Mouse (Mus musculus) lung, embryonic 15.5 days (tissue): ENCODE measurements around the gene Cnr1. TPM values are rescaled to one million over a fixed set of nuclear protein-coding genes. Genes with fewer than 3 reads are reported as not detected.

Experiments
- ATAC-seq: fragments of 200-750 bp; cut with Nextera tagmentation; 2 replicates; pipeline ENCODE4 v1.8.0; 2017; ENCODE audit warnings: moderate number of reproducible peaks, borderline replicate concordance; ENCODE audit not compliant: low FRiP score, low TSS enrichment; ENCODE audit errors: extremely low read depth
- H3K27ac ChIP-seq: fragments of 300-500 bp; sonication (generic); 2 replicates; pipeline ENCODE4 v1.5.1; 2015; ENCODE audit warnings: moderate library complexity, mild to moderate bottlenecking, inconsistent platforms
- H3K27me3 ChIP-seq: fragments of 300-500 bp; sonication (generic); 2 replicates; pipeline ENCODE4 v1.6.1; 2015; ENCODE audit warnings: inconsistent platforms
- H3K36me3 ChIP-seq: fragments of 300-500 bp; sonication (generic); 2 replicates; pipeline ENCODE4 v1.6.1; 2015; ENCODE audit warnings: inconsistent platforms
- H3K4me1 ChIP-seq: fragments of 300-500 bp; sonication (generic); 2 replicates; pipeline ENCODE4 v1.6.1; 2015; ENCODE audit warnings: inconsistent platforms
- H3K4me2 ChIP-seq: fragments of 300-500 bp; sonication (generic); 2 replicates; pipeline ENCODE4 v1.6.1; 2015; ENCODE audit warnings: inconsistent platforms, mild to moderate bottlenecking, moderate library complexity
- H3K4me3 ChIP-seq: fragments of 300-500 bp; sonication (generic); 2 replicates; pipeline ENCODE4 v1.5.1; 2015; ENCODE audit warnings: mild to moderate bottlenecking, inconsistent platforms
- H3K9ac ChIP-seq: fragments of 300-500 bp; sonication (generic); 2 replicates; pipeline ENCODE4 v1.6.1; 2015; ENCODE audit warnings: inconsistent platforms
- H3K9me3 ChIP-seq: fragments of 300-500 bp; sonication (generic); 2 replicates; pipeline ENCODE4 v1.6.1; 2016; ENCODE audit warnings: inconsistent platforms
- WGBS: fragments of 180-500 bp; shearing (Covaris S2); methylation state at CpG from one replicate; pipeline ENCODE4 v1.1.7; 2015; 5-methylcytosine and 5-hydroxymethylcytosine counted together
- polyA plus RNA-seq: library from polyadenylated mRNA; unstranded; fragments of >200 nt; fragmentation: Nextera tagmentation; extraction: Ambion mirVana; gene quantifications from 2 replicates; pipeline ENCODE4 v1.2.1, GENCODE M21; 2015

Cnr1 gene
- polyA plus RNA-seq, 1 experiment from 2014 or later, result 0.66 TPM

GRCm38 (mm10) chr4:33915730-33916129 lies 8.7 kb upstream of the Cnr1 start:
- H3K9me3 ChIP-seq, result no peaks in the 10 kb centered on the region
- H3K27ac ChIP-seq, result no peak overlapping the region
- no peaks in the 10 kb centered on the region for H3K4me1 ChIP-seq
- no peaks in the 10 kb centered on the region for H3K36me3 ChIP-seq
- no peak overlapping the region for H3K9ac ChIP-seq
- ATAC-seq, result no peak
- no peaks in the 10 kb centered on the region for H3K27me3 ChIP-seq
- H3K4me3 ChIP-seq, result no peak overlapping the region
- H3K4me2 ChIP-seq, result no peak overlapping the region
- WGBS, result 42% methylated on average over 5 of the region's 5 CpGs

- H3K4me2 ChIP-seq, result no peak overlapping the region
- H3K4me3 ChIP-seq, result no peak overlapping the region
- no peak for ATAC-seq
- no peak overlapping the region for H3K27ac ChIP-seq
- peaks cover 36% of the 10 kb centered on the region for H3K27me3 ChIP-seq
- peaks cover 9% of the 10 kb centered on the region for H3K4me1 ChIP-seq
- H3K36me3 ChIP-seq, result no peaks in the 10 kb centered on the region
- H3K9me3 ChIP-seq, result no peaks in the 10 kb centered on the region
- WGBS, result 31% methylated on average over 5 of the region's 5 CpGs
- H3K9ac ChIP-seq, result no peak overlapping the region
Measured at GRCm38 (mm10) chr4:33920807-33921206, 3.6 kb upstream of the Cnr1 start.

GRCm38 (mm10) chr4:33923151-33923760 lies 1.1 kb upstream of the Cnr1 start:
- no peak overlapping the region for H3K27ac ChIP-seq
- H3K9me3 ChIP-seq, result no peaks in the 10 kb centered on the region
- H3K4me3 ChIP-seq, result peak overlapping the region; percentile 58
- H3K9ac ChIP-seq, result peak overlapping the region; percentile 33; the same call in 1 of the 2 replicates
- H3K36me3 ChIP-seq, result no peaks in the 10 kb centered on the region
- H3K4me2 ChIP-seq, result peak overlapping the region; percentile 98
- WGBS, result 5% methylated on average over 19 of the region's 19 CpGs
- ATAC-seq, result no peak
- H3K4me1 ChIP-seq, result peaks cover 9% of the 10 kb centered on the region
- H3K27me3 ChIP-seq, result peaks cover 47% of the 10 kb centered on the region

GRCm38 (mm10) chr4:33923761-33924233 lies 596 bp upstream of the Cnr1 start:
- H3K9ac ChIP-seq, result peak overlapping the region; percentile 33
- under 1% methylated on average over 54 of the region's 55 CpGs for WGBS
- peaks cover 9% of the 10 kb centered on the region for H3K4me1 ChIP-seq
- H3K27me3 ChIP-seq, result peaks cover 47% of the 10 kb centered on the region
- H3K4me2 ChIP-seq, result peak overlapping the region; percentile 98
- peak; percentile 62 for ATAC-seq
- H3K27ac ChIP-seq, result no peak overlapping the region
- no peaks in the 10 kb centered on the region for H3K36me3 ChIP-seq
- peak overlapping the region; percentile 58 for H3K4me3 ChIP-seq
- no peaks in the 10 kb centered on the region for H3K9me3 ChIP-seq

- no peak for ATAC-seq
- H3K9ac ChIP-seq, result peak overlapping the region; percentile 33
- peaks cover 9% of the 10 kb centered on the region for H3K4me1 ChIP-seq
- 2% methylated on average over 24 of the region's 24 CpGs for WGBS
- H3K4me2 ChIP-seq, result peak overlapping the region; percentile 98
- H3K27ac ChIP-seq, result no peak overlapping the region
- H3K9me3 ChIP-seq, result no peaks in the 10 kb centered on the region
- H3K27me3 ChIP-seq, result peaks cover 47% of the 10 kb centered on the region
- peak overlapping the region; percentile 58 for H3K4me3 ChIP-seq
- no peaks in the 10 kb centered on the region for H3K36me3 ChIP-seq
Measured at GRCm38 (mm10) chr4:33924889-33925245, 474 bp downstream of the Cnr1 start.

- H3K9me3 ChIP-seq, result no peaks in the 10 kb centered on the region
- peak overlapping the region; percentile 98 for H3K4me2 ChIP-seq
- H3K4me1 ChIP-seq, result peaks cover 9% of the 10 kb centered on the region
- H3K27me3 ChIP-seq, result peaks cover 47% of the 10 kb centered on the region
- H3K9ac ChIP-seq, result no peak overlapping the region
- WGBS, result 38% methylated on average over 4 of the region's 4 CpGs
- H3K4me3 ChIP-seq, result peak overlapping the region; percentile 58
- no peaks in the 10 kb centered on the region for H3K36me3 ChIP-seq
- ATAC-seq, result no peak
- no peak overlapping the region for H3K27ac ChIP-seq
Measured at GRCm38 (mm10) chr4:33925489-33925888, 1.1 kb downstream of the Cnr1 start.

- peaks cover 9% of the 10 kb centered on the region for H3K4me1 ChIP-seq
- H3K27ac ChIP-seq, result no peak overlapping the region
- H3K4me2 ChIP-seq, result no peak overlapping the region
- H3K9me3 ChIP-seq, result no peaks in the 10 kb centered on the region
- no peaks in the 10 kb centered on the region for H3K36me3 ChIP-seq
- H3K27me3 ChIP-seq, result peaks cover 47% of the 10 kb centered on the region
- H3K9ac ChIP-seq, result no peak overlapping the region
- ATAC-seq, result no peak
- H3K4me3 ChIP-seq, result no peak overlapping the region
- WGBS, result 50% methylated on average over 6 of the region's 6 CpGs
Measured at GRCm38 (mm10) chr4:33926010-33926409, 1.6 kb downstream of the Cnr1 start.

- no peak overlapping the region for H3K4me3 ChIP-seq
- no peaks in the 10 kb centered on the region for H3K36me3 ChIP-seq
- H3K27ac ChIP-seq, result no peak overlapping the region
- no peak overlapping the region for H3K9ac ChIP-seq
- 73% methylated on average over 7 of the region's 7 CpGs for WGBS
- peaks cover 9% of the 10 kb centered on the region for H3K4me1 ChIP-seq
- H3K27me3 ChIP-seq, result peaks cover 45% of the 10 kb centered on the region
- no peaks in the 10 kb centered on the region for H3K9me3 ChIP-seq
- no peak overlapping the region for H3K4me2 ChIP-seq
- ATAC-seq, result no peak
Measured at GRCm38 (mm10) chr4:33926730-33927263, 2.4 kb downstream of the Cnr1 start.

- 89% methylated on average over 3 of the region's 3 CpGs for WGBS
- no peak overlapping the region for H3K9ac ChIP-seq
- H3K4me3 ChIP-seq, result no peak overlapping the region
Measured at GRCm38 (mm10) chr4:33927644-33928043, 3.3 kb downstream of the Cnr1 start.

GRCm38 (mm10) chr4:33928450-33928849 lies 4.1 kb downstream of the Cnr1 start:
- ATAC-seq, result no peak
- Histone ChIP-seq H3K9ac (no peak overlapping the region), H3K27me3 (peaks cover 30% of the 10 kb centered on the region), H3K4me2 (no peak overlapping the region), H3K4me1 (peaks cover 9% of the 10 kb centered on the region), H3K27ac (no peak overlapping the region), H3K9me3 (no peaks in the 10 kb centered on the region), H3K4me3 (no peak overlapping the region), H3K36me3 (no peaks in the 10 kb centered on the region)
- 39% methylated on average over 1 of the region's 1 CpGs for WGBS

More at GRCm38 (mm10) chr4:33927644-33928043, 3.3 kb downstream of the Cnr1 start:
- Histone ChIP-seq H3K4me1 (peaks cover 9% of the 10 kb centered on the region), H3K36me3 (no peaks in the 10 kb centered on the region), H3K9me3 (no peaks in the 10 kb centered on the region), H3K4me2 (no peak overlapping the region), H3K27me3 (peaks cover 38% of the 10 kb centered on the region), H3K27ac (no peak overlapping the region)
- ATAC-seq, result no peak

- Histone ChIP-seq H3K9ac (no peak overlapping the region), H3K36me3 (no peaks in the 10 kb centered on the region), H3K27me3 (peaks cover 6% of the 10 kb centered on the region), H3K4me1 (no peaks in the 10 kb centered on the region), H3K4me3 (no peak overlapping the region), H3K4me2 (no peak overlapping the region), H3K27ac (no peak overlapping the region), H3K9me3 (no peaks in the 10 kb centered on the region)
- no peak for ATAC-seq
- WGBS, result 80% methylated on average over 8 of the region's 8 CpGs
Measured at GRCm38 (mm10) chr4:33931347-33931746, 7.0 kb downstream of the Cnr1 start.

GRCm38 (mm10) chr4:33941557-33941956 lies 17.2 kb downstream of the Cnr1 start:
- H3K4me2 ChIP-seq, result no peak overlapping the region
- no peak overlapping the region for H3K9ac ChIP-seq
- no peaks in the 10 kb centered on the region for H3K36me3 ChIP-seq
- H3K27ac ChIP-seq, result no peak overlapping the region
- no peak overlapping the region for H3K4me3 ChIP-seq
- 70% methylated on average over 5 of the region's 5 CpGs for WGBS
- ATAC-seq, result no peak
- H3K9me3 ChIP-seq, result no peaks in the 10 kb centered on the region
- no peaks in the 10 kb centered on the region for H3K27me3 ChIP-seq
- H3K4me1 ChIP-seq, result no peaks in the 10 kb centered on the region
